In the genomic region with DNA sequence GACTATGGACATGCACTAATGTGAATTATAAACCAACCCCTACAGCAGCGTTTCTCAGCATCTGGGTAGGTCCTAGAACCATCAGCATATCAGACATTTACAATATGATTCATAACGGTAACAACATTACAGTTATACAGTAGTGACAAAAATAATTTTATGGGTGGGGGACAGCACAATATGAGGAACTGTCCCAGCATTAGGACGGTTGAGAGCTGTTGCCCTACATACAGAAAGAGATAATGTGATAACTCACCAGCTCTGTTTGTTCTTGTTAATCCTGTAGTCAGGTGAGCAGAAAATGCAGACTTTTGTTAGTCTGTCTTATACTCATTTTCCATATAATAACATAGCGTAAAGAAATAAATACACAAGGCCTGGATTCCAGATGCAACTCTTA, we compare ENCODE assay signal across 21 mouse cellular contexts.
DNase-seq lines count a peak whose midpoint lies in the region; ATAC-seq and TF ChIP-seq lines count a peak whose summit lies in the region.
"Had no signal": no experiment of that assay in that cellular context is flagged by ENCODE, and none has a peak within 500 bp of the region (broad histone marks: within the 10 kb centered on the region; RNA-seq: fewer than 3 reads in every experiment).

No protein-coding gene starts in this region.

- no peak overlapping the region for H3K4me2 ChIP-seq in forebrain, embryonic 14.5 days (ENCODE audit: low read length)
- H3K4me2 ChIP-seq in forebrain, embryonic 16.5 days (ENCODE audit: low read length), result no peak overlapping the region
- H3K4me2 ChIP-seq in hindbrain, embryonic 14.5 days (replicated peaks), result no peak overlapping the region
- H3K4me2 ChIP-seq in midbrain, embryonic 14.5 days (ENCODE audit: low read length), result no peak overlapping the region
- H3K4me2 ChIP-seq: embryonic facial prominence, embryonic 15.5 days had no signal

- H3K79me2 ChIP-seq in MEL (ENCODE audit: control insufficient read depth, insufficient read depth, low read length, poor library complexity), result no peaks in the 10 kb centered on the region

- no peak for TF ChIP-seq CTCF in MEL (IDR thresholded peaks at IDR 0.05 in 2 of 3, conservative IDR thresholded peaks at IDR 0.05 in 1 of 3; ENCODE audit: control insufficient read depth in 1 of 3, insufficient read depth in 1 of 3, low read depth in 2 of 3, low read length in 3 of 3, poor library complexity in 1 of 3, severe bottlenecking in 1 of 3)

- H3K9ac ChIP-seq in forebrain, embryonic 14.5 days (ENCODE audit: low read length), result no peak overlapping the region
- H3K9ac ChIP-seq in forebrain, embryonic 16.5 days (replicated peaks; ENCODE audit: low read depth, low read length), result no peak overlapping the region
- no peak overlapping the region for H3K9ac ChIP-seq in hindbrain, embryonic 14.5 days
- H3K9ac ChIP-seq in midbrain, embryonic 14.5 days (replicated peaks; ENCODE audit: low read length), result no peak overlapping the region
- H3K9ac ChIP-seq in MEL (ENCODE audit: control insufficient read depth, low read depth, low read length, poor library complexity, severe bottlenecking), result no peak overlapping the region
- H3K9ac ChIP-seq: embryonic facial prominence, embryonic 13.5 days; embryonic facial prominence, embryonic 15.5 days had no signal

- ATAC-seq in forebrain, embryonic 14.5 days, result no peak
- ATAC-seq in forebrain, embryonic 16.5 days, result no peak
- no peak for ATAC-seq in hindbrain, embryonic 14.5 days (ENCODE audit: low FRiP score)
- no peak for ATAC-seq in midbrain, embryonic 14.5 days (ENCODE audit: low FRiP score, low TSS enrichment)
- ATAC-seq: activated CD4-positive, CD25-positive, alpha-beta regulatory T cell, adult 4 months; Patski had no signal

- no peaks in the 10 kb centered on the region for H3K36me3 ChIP-seq in forebrain, embryonic 14.5 days (ENCODE audit: control insufficient read depth, insufficient read depth, low read length)
- H3K36me3 ChIP-seq in forebrain, embryonic 16.5 days (ENCODE audit: control insufficient read depth, insufficient read depth), result no peaks in the 10 kb centered on the region
- no peaks in the 10 kb centered on the region for H3K36me3 ChIP-seq in hindbrain, embryonic 10.5 days
- no peaks in the 10 kb centered on the region for H3K36me3 ChIP-seq in hindbrain, embryonic 14.5 days (replicated peaks; ENCODE audit: control insufficient read depth, insufficient read depth)
- no peaks in the 10 kb centered on the region for H3K36me3 ChIP-seq in midbrain, embryonic 10.5 days
- no peaks in the 10 kb centered on the region for H3K36me3 ChIP-seq in midbrain, embryonic 14.5 days (ENCODE audit: control insufficient read depth, insufficient read depth, low read length)
- H3K36me3 ChIP-seq in MEL (ENCODE audit: control insufficient read depth in 1 of 2, insufficient read depth in 2 of 2, low read length in 2 of 2), result peaks cover 0 to 2% of the 10 kb centered on the region in 2 experiments; a peak in 2 of 4 replicates
- H3K36me3 ChIP-seq in embryonic facial prominence, embryonic 10.5 days (replicated peaks), result no peaks in the 10 kb centered on the region
- H3K36me3 ChIP-seq: embryonic facial prominence, embryonic 13.5 days; embryonic facial prominence, embryonic 15.5 days; forebrain, embryonic 10.5 days had no signal

- H3K4me1 ChIP-seq in forebrain, embryonic 14.5 days (ENCODE audit: control insufficient read depth, insufficient read depth, low read length), result peaks cover 12% of the 10 kb centered on the region
- H3K4me1 ChIP-seq in forebrain, embryonic 16.5 days (replicated peaks; ENCODE audit: control insufficient read depth, insufficient read depth, low read length), result peaks cover 13% of the 10 kb centered on the region
- peaks cover 18% of the 10 kb centered on the region for H3K4me1 ChIP-seq in hindbrain, embryonic 10.5 days (replicated peaks)
- H3K4me1 ChIP-seq in hindbrain, embryonic 14.5 days (replicated peaks; ENCODE audit: control insufficient read depth, insufficient read depth, low read length), result 0 out of 2 replicates have a peak, but pooled peaks cover 4% of the 10 kb centered on the region
- H3K4me1 ChIP-seq in midbrain, embryonic 10.5 days, result peaks cover 12% of the 10 kb centered on the region
- no peaks in the 10 kb centered on the region for H3K4me1 ChIP-seq in midbrain, embryonic 14.5 days (ENCODE audit: control insufficient read depth, insufficient read depth, low read length)
- peaks cover 0 to 2% of the 10 kb centered on the region in 2 experiments; a peak in 1 of 4 replicates for H3K4me1 ChIP-seq in MEL (ENCODE audit: control insufficient read depth in 1 of 2, insufficient read depth in 2 of 2, low read length in 2 of 2)
- peaks cover 11% of the 10 kb centered on the region for H3K4me1 ChIP-seq in embryonic facial prominence, embryonic 10.5 days

- no peaks in the 10 kb centered on the region for H3K9me3 ChIP-seq in forebrain, embryonic 14.5 days (replicated peaks; ENCODE audit: control insufficient read depth, low read length)
- no peaks in the 10 kb centered on the region for H3K9me3 ChIP-seq in forebrain, embryonic 16.5 days (ENCODE audit: control insufficient read depth, low read length)
- H3K9me3 ChIP-seq in hindbrain, embryonic 10.5 days, result no peaks in the 10 kb centered on the region
- no peaks in the 10 kb centered on the region for H3K9me3 ChIP-seq in hindbrain, embryonic 14.5 days (ENCODE audit: control insufficient read depth, low read length)
- no peaks in the 10 kb centered on the region for H3K9me3 ChIP-seq in midbrain, embryonic 10.5 days (replicated peaks)
- no peaks in the 10 kb centered on the region for H3K9me3 ChIP-seq in midbrain, embryonic 14.5 days (ENCODE audit: control insufficient read depth, low read length)
- no peaks in the 10 kb centered on the region for H3K9me3 ChIP-seq in MEL (replicated peaks; ENCODE audit: insufficient read depth, low read length)
- no peaks in the 10 kb centered on the region for H3K9me3 ChIP-seq in embryonic facial prominence, embryonic 10.5 days
- H3K9me3 ChIP-seq: embryonic facial prominence, embryonic 13.5 days; embryonic facial prominence, embryonic 15.5 days; forebrain, embryonic 10.5 days had no signal

- TF ChIP-seq EP300 in MEL (IDR thresholded peaks at IDR 0.05; ENCODE audit: low read depth in 1 of 2, low read length in 2 of 2), result peak in 1 of 2 experiments; percentile 72; a peak in 2 of 4 replicates

- H3K4me3 ChIP-seq in forebrain, embryonic 14.5 days (ENCODE audit: low read depth, low read length), result no peak overlapping the region
- no peak overlapping the region for H3K4me3 ChIP-seq in forebrain, embryonic 16.5 days (replicated peaks; ENCODE audit: low read length)
- H3K4me3 ChIP-seq in hindbrain, embryonic 10.5 days, result no peak overlapping the region
- H3K4me3 ChIP-seq in hindbrain, embryonic 14.5 days (replicated peaks; ENCODE audit: low read length), result no peak overlapping the region
- H3K4me3 ChIP-seq in midbrain, embryonic 10.5 days, result no peak overlapping the region
- H3K4me3 ChIP-seq in midbrain, embryonic 14.5 days (replicated peaks; ENCODE audit: low read depth, low read length), result no peak overlapping the region
- H3K4me3 ChIP-seq in MEL (ENCODE audit: control insufficient read depth in 1 of 2, insufficient read depth in 1 of 2, low read depth in 2 of 2, low read length in 2 of 2), result no peak overlapping the region
- no peak overlapping the region for H3K4me3 ChIP-seq in embryonic facial prominence, embryonic 10.5 days
- H3K4me3 ChIP-seq: embryonic facial prominence, embryonic 13.5 days; embryonic facial prominence, embryonic 15.5 days; erythroblast, embryonic 14.5 days; forebrain, embryonic 10.5 days had no signal

- TF ChIP-seq RAD21 in MEL (IDR thresholded peaks at IDR 0.05; ENCODE audit: low read depth, low read length), result no peak

- no peaks in the 10 kb centered on the region for H3K27me3 ChIP-seq in forebrain, embryonic 14.5 days (replicated peaks; ENCODE audit: control insufficient read depth, insufficient read depth, low read length)
- no peaks in the 10 kb centered on the region for H3K27me3 ChIP-seq in forebrain, embryonic 16.5 days (replicated peaks; ENCODE audit: control insufficient read depth, insufficient read depth, low read length)
- no peaks in the 10 kb centered on the region for H3K27me3 ChIP-seq in hindbrain, embryonic 10.5 days (ENCODE audit: insufficient read depth, poor library complexity, severe bottlenecking)
- H3K27me3 ChIP-seq in hindbrain, embryonic 14.5 days (ENCODE audit: control insufficient read depth, insufficient read depth, low read length), result no peaks in the 10 kb centered on the region
- no peaks in the 10 kb centered on the region for H3K27me3 ChIP-seq in midbrain, embryonic 10.5 days (ENCODE audit: low read depth, poor library complexity, severe bottlenecking)
- H3K27me3 ChIP-seq in midbrain, embryonic 14.5 days (ENCODE audit: control insufficient read depth, insufficient read depth, low read length), result no peaks in the 10 kb centered on the region
- H3K27me3 ChIP-seq in MEL (ENCODE audit: control insufficient read depth in 1 of 2, insufficient read depth in 2 of 2, low read length in 2 of 2), result no peaks in the 10 kb centered on the region
- no peaks in the 10 kb centered on the region for H3K27me3 ChIP-seq in embryonic facial prominence, embryonic 10.5 days (replicated peaks; ENCODE audit: low read depth, poor library complexity, severe bottlenecking)
- H3K27me3 ChIP-seq: embryonic facial prominence, embryonic 13.5 days; embryonic facial prominence, embryonic 15.5 days; Patski had no signal

- 84% methylated on average over 4 of the region's 4 CpGs for WGBS in forebrain, embryonic 14.5 days
- 85% methylated on average over 4 of the region's 4 CpGs for WGBS in forebrain, embryonic 16.5 days
- 84% methylated on average over 4 of the region's 4 CpGs for WGBS in hindbrain, embryonic 10.5 days
- 81% methylated on average over 4 of the region's 4 CpGs for WGBS in hindbrain, embryonic 14.5 days
- 89% methylated on average over 4 of the region's 4 CpGs for WGBS in midbrain, embryonic 10.5 days
- 88% methylated on average over 4 of the region's 4 CpGs for WGBS in midbrain, embryonic 14.5 days
- 85% methylated on average over 4 of the region's 4 CpGs for WGBS in embryonic facial prominence, embryonic 10.5 days

- no peak for TF ChIP-seq POLR2A in MEL (IDR thresholded peaks at IDR 0.05; ENCODE audit: control insufficient read depth in 1 of 2, insufficient read depth in 1 of 2, low read depth in 1 of 2, low read length in 2 of 2, poor library complexity in 1 of 2)

- DNase-seq in forebrain, embryonic 14.5 days (ENCODE audit: low spot score), result no peak
- no peak for DNase-seq in hindbrain, embryonic 10.5 days (ENCODE audit: low spot score)
- no peak for DNase-seq in hindbrain, embryonic 14.5 days (ENCODE audit: low spot score)
- DNase-seq in midbrain, embryonic 10.5 days (ENCODE audit: low spot score), result no peak
- no peak for DNase-seq in midbrain, embryonic 14.5 days
- DNase-seq in MEL (ENCODE audit: low read depth, low spot score), result peak; percentile 13
- DNase-seq in embryonic facial prominence, embryonic 10.5 days (ENCODE audit: low spot score), result no peak
- DNase-seq: adrenal gland, adult 8-10 months; adrenal gland, postnatal 14 days; adrenal gland, postnatal 36 days; cerebellum, adult 11-12 months; cerebellum, adult 2 months; cerebellum, adult 9-10 months; cerebellum, postnatal 25 days had no signal

- peak overlapping the region; percentile 39; the same call in 1 of the 2 replicates for H3K27ac ChIP-seq in forebrain, embryonic 14.5 days (ENCODE audit: low read depth, low read length)
- no peak overlapping the region for H3K27ac ChIP-seq in forebrain, embryonic 16.5 days (ENCODE audit: low read length)
- peak overlapping the region; percentile 72; the same call in 1 of the 2 replicates for H3K27ac ChIP-seq in hindbrain, embryonic 10.5 days
- no peak overlapping the region for H3K27ac ChIP-seq in hindbrain, embryonic 14.5 days
- H3K27ac ChIP-seq in midbrain, embryonic 10.5 days (replicated peaks), result peak overlapping the region; percentile 69; the same call in 1 of the 2 replicates
- H3K27ac ChIP-seq in midbrain, embryonic 14.5 days (replicated peaks; ENCODE audit: low read depth, low read length), result no peak overlapping the region
- no peak overlapping the region for H3K27ac ChIP-seq in MEL (ENCODE audit: control insufficient read depth, low read depth, low read length)
- no peak overlapping the region for H3K27ac ChIP-seq in embryonic facial prominence, embryonic 10.5 days (replicated peaks)
- H3K27ac ChIP-seq: embryonic facial prominence, embryonic 13.5 days; embryonic facial prominence, embryonic 15.5 days had no signal

Comparison
In these comparisons a context has a peak if more than half of its experiments do, and no peak if none do; other contexts are left out.
1. H3K27ac ChIP-seq: peak in forebrain, embryonic 14.5 days (single experiment), hindbrain, embryonic 10.5 days (single experiment) and midbrain, embryonic 10.5 days (single experiment); none in forebrain, embryonic 16.5 days (single experiment), hindbrain, embryonic 14.5 days (single experiment), midbrain, embryonic 14.5 days (single experiment), MEL (single experiment) and embryonic facial prominence, embryonic 10.5 days (single experiment).